Mouse (Mus musculus) intestine, embryonic 16.5 days (tissue): ENCODE results near the gene Filip1. TPM values are rescaled to one million over a fixed set of nuclear protein-coding genes. Genes with fewer than 3 reads are reported as not detected.
"Not testable (repeated sequence)": the region's sequence is repeated elsewhere in the genome, so short reads cannot be mapped to it uniquely, and the experiment has no call there.

Experiments used
- ATAC-seq: fragments of 200-750 bp; cut with Nextera tagmentation; 2 replicates; pipeline ENCODE4 v1.8.0; 2017; ENCODE audit warnings: moderate TSS enrichment, moderate library complexity
- H3K27ac ChIP-seq: fragments of 300-500 bp; sonication (generic); 2 replicates; pipeline ENCODE4 v1.5.1; 2014; ENCODE audit warnings: mild to moderate bottlenecking, low read length
- H3K27me3 ChIP-seq: fragments of 300-500 bp; sonication (generic); replicated peaks from 2 replicates; pipeline ENCODE4 v1.6.1; 2014; ENCODE audit warnings: low read length, control low read depth, mixed read lengths; ENCODE audit not compliant: control insufficient read depth, insufficient read depth
- H3K36me3 ChIP-seq: fragments of 300-500 bp; sonication (generic); 2 replicates; pipeline ENCODE4 v1.6.1; 2014; ENCODE audit warnings: low read length, control low read depth; ENCODE audit not compliant: control insufficient read depth, insufficient read depth
- H3K4me1 ChIP-seq: fragments of 300-500 bp; sonication (generic); 2 replicates; pipeline ENCODE4 v1.6.1; 2014; ENCODE audit warnings: low read length, control low read depth, mixed read lengths; ENCODE audit not compliant: control insufficient read depth, insufficient read depth
- H3K4me2 ChIP-seq: fragments of 300-500 bp; sonication (generic); 2 replicates; pipeline ENCODE4 v1.6.1; 2014; ENCODE audit warnings: low read depth, low read length, control low read depth
- H3K4me3 ChIP-seq: fragments of 300-500 bp; sonication (generic); 2 replicates; pipeline ENCODE4 v1.5.1; 2014; ENCODE audit warnings: mild to moderate bottlenecking, low read length
- H3K9ac ChIP-seq: fragments of 300-500 bp; sonication (generic); 2 replicates; pipeline ENCODE4 v1.6.1; 2014; ENCODE audit warnings: low read depth, low read length
- H3K9me3 ChIP-seq: fragments of 300-500 bp; sonication (generic); 2 replicates; pipeline ENCODE4 v1.6.1; 2016; ENCODE audit warnings: low read length, control low read depth; ENCODE audit not compliant: control insufficient read depth
- WGBS: fragments of 180-500 bp; shearing (Covaris S2); extraction: QIAGEN DNeasy Blood & Tissue Kit; methylation state at CpG from one replicate; pipeline ENCODE4 v1.1.7; 2014; 5-methylcytosine and 5-hydroxymethylcytosine counted together
- polyA plus RNA-seq: library from polyadenylated mRNA; unstranded; fragments of >200 nt; fragmentation: Nextera tagmentation; extraction: Ambion mirVana; gene quantifications from 2 replicates; pipeline ENCODE4 v1.2.1, GENCODE M21; 2015

The Filip1 gene
- polyA plus RNA-seq, result 5.5 TPM in 2 replicates

- no peak within 1 kb of the TSS for H3K27ac ChIP-seq
- H3K27me3 ChIP-seq, result no peaks in the 10 kb centered on the region
- H3K4me2 ChIP-seq, result no peak within 1 kb of the TSS
- H3K9me3 ChIP-seq, result no peaks in the 10 kb centered on the region
- no peaks in the 10 kb centered on the region for H3K4me1 ChIP-seq
- H3K4me3 ChIP-seq, result no peak within 1 kb of the TSS
- H3K36me3 ChIP-seq, result no peaks in the 10 kb centered on the region
- 53% methylated on average over 7 of the region's 7 CpGs for WGBS
- H3K9ac ChIP-seq, result no peak within 1 kb of the TSS
- ATAC-seq, result no peak
These were observed at the start of gene Filip1 for GRCm38 (mm10) chr9:80012751-80013150. Gene Filip1, minus strand, starts transcription at chr9:80012851.

GRCm38 (mm10) chr9:80057690-80058089 lies 45.0 kb upstream of the Filip1 start:
- H3K9ac ChIP-seq, result no peak overlapping the region
- no peaks in the 10 kb centered on the region for H3K27me3 ChIP-seq
- WGBS, result 59% methylated on average over 2 of the region's 2 CpGs
- no peaks in the 10 kb centered on the region for H3K36me3 ChIP-seq
- no peaks in the 10 kb centered on the region for H3K4me1 ChIP-seq
- no peak overlapping the region for H3K4me2 ChIP-seq
- ATAC-seq, result no peak
- H3K9me3 ChIP-seq, result no peaks in the 10 kb centered on the region
- H3K4me3 ChIP-seq, result no peak overlapping the region
- no peak overlapping the region for H3K27ac ChIP-seq

- H3K27me3 ChIP-seq, result no peaks in the 10 kb centered on the region
These were observed 40.3 kb upstream of the Filip1 start for GRCm38 (mm10) chr9:80052951-80053350.

GRCm38 (mm10) chr9:80049271-80049670 lies 36.6 kb upstream of the Filip1 start:
- WGBS, result 50% methylated on average over 5 of the region's 5 CpGs
- H3K36me3 ChIP-seq, H3K4me3 ChIP-seq, H3K9ac ChIP-seq, H3K9me3 ChIP-seq, ATAC-seq, H3K27ac ChIP-seq, H3K4me2 ChIP-seq, H3K27me3 ChIP-seq, H3K4me1 ChIP-seq: not testable (repeated sequence)

More at GRCm38 (mm10) chr9:80052951-80053350, 40.3 kb upstream of the Filip1 start:
- H3K4me3 ChIP-seq, result no peak overlapping the region
- H3K4me2 ChIP-seq, result no peak overlapping the region
- H3K9me3 ChIP-seq, result no peaks in the 10 kb centered on the region
- H3K4me1 ChIP-seq, result no peaks in the 10 kb centered on the region
- H3K9ac ChIP-seq, result no peak overlapping the region
- H3K36me3 ChIP-seq, result no peaks in the 10 kb centered on the region
- H3K27ac ChIP-seq, result no peak overlapping the region
- WGBS, result 82% methylated on average over 5 of the region's 5 CpGs
- no peak for ATAC-seq

GRCm38 (mm10) chr9:80044301-80044700 lies 31.6 kb upstream of the Filip1 start:
- not testable (repeated sequence) for H3K27me3 ChIP-seq, H3K4me1 ChIP-seq, H3K36me3 ChIP-seq, H3K4me2 ChIP-seq, ATAC-seq, H3K27ac ChIP-seq, H3K4me3 ChIP-seq, H3K9me3 ChIP-seq, H3K9ac ChIP-seq
- 83% methylated on average over 4 of the region's 4 CpGs for WGBS

GRCm38 (mm10) chr9:80039296-80039815 lies 26.7 kb upstream of the Filip1 start:
- no peak overlapping the region for H3K4me3 ChIP-seq
- 33% methylated on average over 2 of the region's 2 CpGs for WGBS
- H3K4me2 ChIP-seq, result no peak overlapping the region
- H3K4me1 ChIP-seq, result peaks cover 3% of the 10 kb centered on the region; the same call in 1 of the 2 replicates
- no peaks in the 10 kb centered on the region for H3K27me3 ChIP-seq
- no peak overlapping the region for H3K27ac ChIP-seq
- no peak overlapping the region for H3K9ac ChIP-seq
- no peaks in the 10 kb centered on the region for H3K36me3 ChIP-seq
- no peak for ATAC-seq
- H3K9me3 ChIP-seq, result no peaks in the 10 kb centered on the region

- ATAC-seq, result no peak
- Histone ChIP-seq H3K4me1 (peaks cover 3% of the 10 kb centered on the region; the same call in 1 of the 2 replicates), H3K36me3 (no peaks in the 10 kb centered on the region)
These were observed 25.3 kb upstream of the Filip1 start for GRCm38 (mm10) chr9:80037997-80038383.

GRCm38 (mm10) chr9:80037262-80037996 lies 24.8 kb upstream of the Filip1 start:
- H3K36me3 ChIP-seq, result no peaks in the 10 kb centered on the region
- no peaks in the 10 kb centered on the region for H3K27me3 ChIP-seq
- no peaks in the 10 kb centered on the region for H3K9me3 ChIP-seq
- H3K9ac ChIP-seq, result no peak overlapping the region
- peaks cover 3% of the 10 kb centered on the region; the same call in 1 of the 2 replicates for H3K4me1 ChIP-seq
- WGBS, result 80% methylated on average over 13 of the region's 13 CpGs
- H3K4me2 ChIP-seq, result no peak overlapping the region
- no peak overlapping the region for H3K27ac ChIP-seq
- no peak for ATAC-seq
- H3K4me3 ChIP-seq, result no peak overlapping the region

More at GRCm38 (mm10) chr9:80037997-80038383, 25.3 kb upstream of the Filip1 start:
- no peak overlapping the region for H3K4me2 ChIP-seq
- H3K9me3 ChIP-seq, result no peaks in the 10 kb centered on the region
- H3K9ac ChIP-seq, result no peak overlapping the region
- H3K4me3 ChIP-seq, result no peak overlapping the region
- H3K27me3 ChIP-seq, result no peaks in the 10 kb centered on the region
- no peak overlapping the region for H3K27ac ChIP-seq

GRCm38 (mm10) chr9:80026581-80027021 lies 13.9 kb upstream of the Filip1 start:
- Histone ChIP-seq H3K4me1 (no peaks in the 10 kb centered on the region), H3K36me3 (no peaks in the 10 kb centered on the region), H3K4me3 (no peak overlapping the region), H3K4me2 (no peak overlapping the region), H3K9me3 (no peaks in the 10 kb centered on the region), H3K9ac (no peak overlapping the region), H3K27ac (no peak overlapping the region), H3K27me3 (no peaks in the 10 kb centered on the region)
- ATAC-seq, result no peak
- WGBS, result 63% methylated on average over 6 of the region's 6 CpGs
